Mouse (Mus musculus) kidney, postnatal 4 days (tissue): Measurements from ENCODE around the gene Cop1.
A peak's percentile ranks its signal among the peaks of the same experiment; 100 is the strongest.

ENCODE experiments used
- DNase-seq, 2 experiments: peaks; one replicate each; pipeline ENCODE4 v3.0.0; 2021; ENCODE audit warnings: mixed read lengths in 2 of 2

Cop1 gene

GRCm38 (mm10) chr1:159231781-159232571 lies at the start of gene Cop1:
Gene Cop1, plus strand, starts transcription at chr1:159232320.
- DNase-seq = peak; percentile 93 to 97

GRCm38 (mm10) chr1:159186741-159187140 lies 45.4 kb upstream of the Cop1 start:
- DNase-seq = no peak

GRCm38 (mm10) chr1:159198603-159199002 lies 33.5 kb upstream of the Cop1 start:
- no peak for DNase-seq

- DNase-seq = no peak
These were observed 32.5 kb upstream of the Cop1 start for GRCm38 (mm10) chr1:159199606-159200005.

GRCm38 (mm10) chr1:159201220-159201619 lies 30.9 kb upstream of the Cop1 start:
- DNase-seq = no peak

GRCm38 (mm10) chr1:159211711-159212110 lies 20.4 kb upstream of the Cop1 start:
- DNase-seq = no peak

- no peak for DNase-seq
These were observed 14.7 kb upstream of the Cop1 start for GRCm38 (mm10) chr1:159217437-159217836.

GRCm38 (mm10) chr1:159222046-159222445 lies 10.1 kb upstream of the Cop1 start:
- no peak for DNase-seq

GRCm38 (mm10) chr1:159225064-159225824 lies 6.9 kb upstream of the Cop1 start:
- no peak for DNase-seq

- peak; percentile 49 to 63 for DNase-seq
These were observed 597 bp downstream of the Cop1 start for GRCm38 (mm10) chr1:159232572-159233261.

GRCm38 (mm10) chr1:159233426-159233825 lies 1.3 kb downstream of the Cop1 start:
- no peak for DNase-seq

- DNase-seq = peak in 1 of 2 experiments; percentile 8
These were observed 2.4 kb downstream of the Cop1 start for GRCm38 (mm10) chr1:159234496-159234895.

GRCm38 (mm10) chr1:159235674-159236073 lies 3.6 kb downstream of the Cop1 start:
- DNase-seq = no peak

GRCm38 (mm10) chr1:159238147-159238546 lies 6.0 kb downstream of the Cop1 start:
- no peak for DNase-seq

GRCm38 (mm10) chr1:159250320-159250719 lies 18.2 kb downstream of the Cop1 start:
- DNase-seq = no peak

- no peak for DNase-seq
These were observed 21.0 kb downstream of the Cop1 start for GRCm38 (mm10) chr1:159253078-159253477.

- DNase-seq = no peak
These were observed 23.0 kb downstream of the Cop1 start for GRCm38 (mm10) chr1:159254906-159255685.

GRCm38 (mm10) chr1:159256543-159256942 lies 24.4 kb downstream of the Cop1 start:
- no peak for DNase-seq

- DNase-seq = no peak
These were observed 31.7 kb downstream of the Cop1 start for GRCm38 (mm10) chr1:159263820-159264219.

GRCm38 (mm10) chr1:159280072-159280471 lies 48.0 kb downstream of the Cop1 start:
- DNase-seq = no peak

- DNase-seq = no peak
These were observed 49.7 kb downstream of the Cop1 start for GRCm38 (mm10) chr1:159281861-159282260.

GRCm38 (mm10) chr1:159286833-159287232 lies 54.7 kb downstream of the Cop1 start:
- peak; percentile 8 to 15 for DNase-seq

- DNase-seq = no peak
These were observed 58.1 kb downstream of the Cop1 start for GRCm38 (mm10) chr1:159290219-159290618.
